ENCODE assay signal across 15 mouse cellular contexts in the genomic region with DNA sequence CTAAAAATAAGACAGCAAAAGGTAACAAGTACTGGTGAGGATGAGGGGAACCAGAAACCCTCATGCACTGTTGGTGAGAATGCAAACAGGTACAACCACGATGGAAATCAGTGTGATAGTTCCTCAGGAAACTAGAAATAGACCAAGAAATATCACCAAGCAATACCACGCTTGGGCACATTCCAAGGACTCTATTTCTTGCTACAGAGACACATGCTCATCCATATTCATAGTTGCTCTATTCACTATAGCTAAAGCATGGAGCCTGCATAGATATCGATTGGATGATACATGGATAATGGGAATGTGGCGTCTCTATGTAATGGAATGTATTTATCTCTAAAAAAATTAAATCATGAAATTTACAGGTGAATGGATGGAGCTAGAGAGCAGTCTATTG.
"Had no signal": no experiment of that assay in that cellular context is flagged by ENCODE, and none has a peak within 500 bp of the region (broad histone marks: within the 10 kb centered on the region; RNA-seq: fewer than 3 reads in every experiment).

No protein-coding gene starts in this region.

- H3K27ac ChIP-seq: kidney, postnatal 0 days; layer of hippocampus, adult 2 months; limb, embryonic 13.5 days; liver, embryonic 14.5 days; midbrain, embryonic 10.5 days; neural tube, embryonic 15.5 days; stomach, embryonic 15.5 days had no signal

- H3K36me3 ChIP-seq: limb, embryonic 13.5 days; midbrain, embryonic 10.5 days; neural tube, embryonic 15.5 days; stomach, embryonic 15.5 days had no signal

- DNase-seq: kidney, adult 11 months; kidney, adult 9 months; kidney, postnatal 36 days; lung, adult 18-20 months; lung, postnatal 4 days; midbrain, embryonic 14.5 days; thymus, postnatal 36 days had no signal

- H3K4me3 ChIP-seq: layer of hippocampus, adult 2 months; limb, embryonic 13.5 days; midbrain, embryonic 10.5 days; myocyte; neural tube, embryonic 15.5 days; stomach, embryonic 15.5 days had no signal

- H3K4me1 ChIP-seq: limb, embryonic 13.5 days; midbrain, embryonic 10.5 days; neural tube, embryonic 15.5 days; stomach, embryonic 15.5 days had no signal

- H3K4me2 ChIP-seq: limb, embryonic 13.5 days; neural tube, embryonic 15.5 days; stomach, embryonic 15.5 days had no signal

- H3K9me3 ChIP-seq: limb, embryonic 13.5 days; midbrain, embryonic 10.5 days; neural tube, embryonic 15.5 days; stomach, embryonic 15.5 days had no signal

- H3K27me3 ChIP-seq: limb, embryonic 13.5 days; stomach, embryonic 15.5 days had no signal

- H3K9ac ChIP-seq: limb, embryonic 13.5 days; liver, embryonic 14.5 days; neural tube, embryonic 15.5 days; stomach, embryonic 15.5 days had no signal
